Mouse (Mus musculus) CD4-positive helper T cell, adult 2 months (primary cell): ENCODE measurements around the gene Tmem8b.

Source experiments
- DNase-seq: peaks from one replicate; pipeline ENCODE4 v3.0.0-alpha.2; 2012; ENCODE audit warnings: low read depth, missing footprints, low spot score

Gene Tmem8b

DNA sequence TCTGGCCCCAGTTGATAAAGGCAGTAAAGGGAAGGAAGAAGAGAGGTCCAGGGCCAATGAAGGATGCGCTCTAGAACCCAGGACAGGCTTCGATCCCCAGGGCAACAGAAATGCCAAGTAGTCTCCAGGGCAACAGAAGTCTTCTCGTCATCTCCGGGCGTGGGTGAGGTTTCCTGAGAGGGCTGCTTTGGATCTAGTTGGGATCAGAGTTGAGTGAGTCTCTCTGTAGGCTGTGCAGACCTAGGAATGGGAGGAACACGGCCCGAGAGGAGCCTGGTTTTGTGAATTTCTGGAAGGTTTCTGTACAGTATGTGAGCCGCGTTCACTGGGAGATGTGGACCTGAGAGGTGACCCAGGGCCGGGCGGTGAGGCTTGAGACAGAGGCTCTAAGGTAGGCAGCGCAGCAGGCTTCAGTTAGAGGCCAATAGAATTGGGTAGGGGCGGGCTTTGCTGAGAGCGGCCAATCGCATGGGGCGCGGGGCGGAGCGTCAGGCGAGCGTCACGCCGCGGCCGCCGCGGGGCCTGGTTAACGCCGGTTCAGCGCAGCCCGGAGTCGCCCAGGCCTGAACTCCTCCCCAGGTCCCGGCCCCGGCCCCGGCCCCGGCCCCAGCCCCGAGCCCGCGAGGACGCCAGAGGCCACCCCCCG, at the start of gene Tmem8b, which contains the start of gene Fam221b:
Tmem8b (plus strand) TSS at position 190 of the 646 bp plus-strand sequence.
Fam221b (minus strand) TSS at position 364 of the 646 bp plus-strand sequence.
- DNase-seq, result peak; percentile 88

DNA sequence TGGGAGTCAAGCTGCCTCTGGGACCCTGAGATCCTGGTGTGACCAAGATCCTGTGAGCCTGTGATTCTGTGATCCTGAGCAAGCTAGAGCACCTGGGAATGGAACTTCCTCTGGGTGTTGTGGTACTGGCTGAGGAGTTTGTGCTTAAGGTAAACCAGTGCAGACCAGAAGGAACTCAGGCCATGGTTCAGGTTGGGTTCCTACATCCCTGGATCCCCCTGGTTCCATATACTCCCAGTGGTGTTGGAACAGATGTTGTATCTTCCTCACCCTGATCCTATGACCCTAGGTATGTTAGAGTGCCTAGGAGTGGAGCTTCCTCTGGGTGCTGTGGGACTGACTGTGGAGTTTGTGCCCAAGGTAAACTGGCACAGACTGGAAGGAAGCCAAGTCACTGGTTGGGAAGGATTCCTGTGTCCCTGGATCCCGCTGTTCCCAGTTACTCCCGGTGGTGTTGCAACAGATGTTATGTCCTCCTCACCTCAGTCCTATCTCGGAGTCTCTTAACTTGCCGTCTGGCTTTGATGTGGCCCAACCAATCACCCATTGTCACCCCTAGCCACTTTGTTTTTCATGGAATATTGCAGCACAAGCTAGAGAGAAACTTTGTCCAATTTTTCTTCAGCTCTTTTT, 48.5 kb upstream of the Tmem8b start:
- no peak for DNase-seq

DNA sequence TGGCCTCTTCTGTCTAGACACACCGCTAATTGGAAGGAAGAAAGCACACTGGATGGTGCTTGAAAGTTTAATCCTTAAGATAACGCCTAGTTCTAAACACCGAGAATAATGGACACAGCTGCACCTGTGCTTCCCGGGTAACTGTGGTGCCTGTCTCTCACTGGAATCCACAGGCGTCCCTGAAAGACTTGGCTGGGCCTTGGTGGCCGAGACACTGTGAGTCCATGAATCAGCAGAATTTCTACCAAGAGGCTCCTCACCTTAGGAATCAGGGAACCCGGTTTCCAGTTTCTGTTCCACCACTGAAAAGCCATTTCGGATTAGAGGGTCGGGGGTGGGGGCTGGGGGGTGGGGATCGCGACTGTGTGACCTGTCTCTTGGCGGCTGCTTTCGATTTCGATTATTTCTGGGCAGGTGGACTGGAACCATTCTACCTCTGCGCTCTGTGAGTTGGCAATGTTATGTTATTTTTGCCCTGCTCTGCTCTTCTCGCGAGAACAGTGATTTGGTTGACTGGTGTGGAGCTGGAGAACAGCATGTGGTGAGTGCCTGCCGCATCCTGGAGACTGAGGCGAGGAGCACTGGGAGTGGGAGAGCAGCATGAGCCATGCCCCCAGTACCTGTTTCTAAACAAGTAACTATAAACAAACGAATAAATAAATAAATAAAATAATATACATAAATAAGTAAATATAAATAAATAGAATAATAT, 39.5 kb upstream of the Tmem8b start:
- no peak for DNase-seq

DNA sequence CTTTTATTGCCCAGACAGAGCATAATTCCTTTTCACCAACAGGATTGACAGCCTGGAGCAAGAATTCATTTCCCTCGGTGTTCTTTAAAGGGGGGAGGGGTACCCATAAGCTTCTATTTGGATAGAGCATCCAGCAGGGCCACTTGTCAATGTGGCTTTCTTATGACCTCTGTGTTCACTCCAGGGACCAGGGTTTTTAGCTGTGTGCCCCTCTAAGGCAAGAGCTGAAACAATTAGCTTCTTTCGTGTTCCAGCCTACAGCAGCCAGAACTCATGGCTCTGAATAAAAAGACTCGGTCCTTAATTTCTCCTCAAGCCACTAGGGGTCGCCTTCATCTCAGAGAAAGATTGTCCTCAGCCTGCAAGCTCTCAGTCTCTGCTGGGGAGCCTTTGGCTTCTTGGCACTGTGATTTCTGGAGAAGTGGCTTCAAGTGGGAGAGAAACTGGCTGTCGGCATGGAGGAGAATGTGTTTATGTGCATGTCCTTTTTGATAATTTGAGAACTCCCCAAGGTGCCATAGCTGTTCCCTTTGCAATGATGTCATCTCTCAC, 38.7 kb upstream of the Tmem8b start:
- DNase-seq, result peak; percentile 71

DNA sequence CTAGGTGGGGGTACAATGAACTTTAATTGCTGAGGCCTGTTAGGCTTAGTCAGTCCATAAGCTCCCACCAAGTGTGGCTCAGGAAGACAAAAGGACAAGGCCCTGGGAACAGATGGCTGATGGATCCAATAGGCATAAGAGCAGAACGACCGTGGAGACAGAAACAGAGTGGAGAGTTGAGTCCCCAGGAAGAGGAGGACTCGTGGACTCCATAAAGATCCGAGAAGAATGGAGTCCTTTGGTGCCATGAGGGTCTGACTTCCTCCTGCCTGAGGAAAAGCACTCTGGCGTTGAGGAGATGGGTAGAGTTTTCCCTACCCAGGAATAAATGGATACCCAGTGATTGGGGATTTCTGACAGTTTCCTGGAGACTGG, 38.1 kb upstream of the Tmem8b start:
- DNase-seq, result no peak

DNA sequence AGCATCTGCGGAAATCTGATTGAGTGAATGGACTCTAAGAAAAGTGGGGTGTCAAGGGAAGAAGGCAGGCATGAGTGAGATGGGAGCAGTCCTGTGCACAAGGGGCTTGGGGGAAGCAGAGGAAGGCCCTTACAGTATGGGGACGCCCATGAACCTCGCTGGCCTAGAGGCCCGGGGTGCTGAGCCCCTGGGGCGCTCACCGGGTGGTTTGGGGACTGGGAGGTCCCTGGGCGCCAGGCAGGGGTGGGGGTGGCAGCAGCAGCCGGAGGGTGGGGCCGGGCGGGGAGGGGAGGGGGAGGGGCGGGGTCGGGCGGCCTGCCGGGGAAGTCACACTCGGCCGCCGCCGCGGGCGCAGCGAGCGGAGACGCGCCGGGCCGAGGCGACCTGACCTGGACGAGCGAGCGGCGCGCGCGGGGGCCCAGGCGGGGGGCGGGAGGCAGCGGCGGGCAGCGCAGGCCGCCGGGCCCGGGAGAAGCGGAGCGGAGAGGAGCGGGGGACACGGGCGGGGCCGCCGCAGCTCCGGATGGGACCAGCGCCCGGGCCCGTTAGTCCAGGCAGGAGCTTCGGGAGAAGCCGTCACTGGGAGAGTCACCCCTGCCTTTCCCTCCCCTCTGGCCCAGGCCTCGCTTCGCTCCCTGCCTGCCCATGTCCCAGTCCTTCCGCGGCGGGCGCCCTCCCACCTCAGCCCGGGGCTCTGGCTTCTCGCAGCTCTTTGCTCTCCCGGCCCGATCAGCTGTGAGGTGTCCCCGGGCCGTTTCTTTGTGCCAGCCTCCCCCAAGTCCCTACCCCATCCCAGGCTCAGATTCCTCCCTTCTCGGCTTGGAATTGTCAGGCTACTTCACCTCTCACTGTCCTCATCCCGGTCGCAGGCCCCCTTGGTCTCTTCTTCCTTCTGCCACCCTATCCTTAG, 37.5 kb upstream of the Tmem8b start, which contains the start of gene Npr2:
Npr2 (plus strand) TSS at position 890 of the 910 bp plus-strand sequence.
- no peak for DNase-seq

DNA sequence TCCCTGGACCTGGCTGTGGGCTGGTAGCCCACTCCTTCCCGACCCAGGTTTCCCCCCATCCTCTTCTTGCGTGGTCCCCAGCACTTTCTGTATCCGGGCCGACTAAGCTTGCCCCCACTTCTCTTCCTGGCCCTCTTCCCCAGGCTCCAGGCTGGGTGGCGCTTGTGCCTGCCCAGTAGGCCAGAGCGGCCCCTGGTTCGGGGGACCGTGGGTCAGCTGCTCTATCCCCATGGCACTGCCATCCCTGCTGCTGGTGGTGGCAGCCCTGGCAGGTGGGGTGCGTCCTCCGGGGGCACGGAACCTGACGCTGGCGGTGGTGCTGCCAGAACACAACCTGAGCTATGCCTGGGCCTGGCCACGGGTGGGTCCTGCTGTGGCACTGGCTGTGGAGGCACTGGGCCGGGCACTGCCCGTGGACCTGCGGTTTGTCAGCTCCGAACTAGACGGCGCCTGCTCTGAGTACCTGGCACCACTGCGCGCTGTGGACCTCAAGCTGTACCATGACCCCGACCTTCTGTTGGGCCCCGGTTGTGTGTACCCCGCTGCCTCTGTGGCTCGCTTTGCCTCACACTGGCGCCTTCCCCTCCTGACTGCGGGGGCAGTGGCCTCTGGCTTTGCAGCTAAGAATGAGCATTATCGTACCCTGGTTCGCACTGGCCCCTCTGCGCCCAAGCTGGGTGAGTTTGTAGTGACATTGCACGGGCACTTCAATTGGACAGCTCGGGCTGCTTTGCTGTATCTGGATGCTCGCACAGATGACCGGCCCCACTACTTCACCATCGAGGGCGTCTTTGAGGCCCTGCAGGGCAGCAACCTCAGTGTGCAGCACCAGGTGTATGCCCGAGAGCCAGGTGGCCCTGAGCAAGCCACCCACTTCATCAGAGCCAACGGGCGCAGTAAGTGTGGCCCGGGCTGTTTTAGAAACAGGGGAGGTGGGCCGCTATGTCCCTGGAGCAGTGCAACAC, 36.5 kb upstream of the Tmem8b start:
- no peak for DNase-seq

DNA sequence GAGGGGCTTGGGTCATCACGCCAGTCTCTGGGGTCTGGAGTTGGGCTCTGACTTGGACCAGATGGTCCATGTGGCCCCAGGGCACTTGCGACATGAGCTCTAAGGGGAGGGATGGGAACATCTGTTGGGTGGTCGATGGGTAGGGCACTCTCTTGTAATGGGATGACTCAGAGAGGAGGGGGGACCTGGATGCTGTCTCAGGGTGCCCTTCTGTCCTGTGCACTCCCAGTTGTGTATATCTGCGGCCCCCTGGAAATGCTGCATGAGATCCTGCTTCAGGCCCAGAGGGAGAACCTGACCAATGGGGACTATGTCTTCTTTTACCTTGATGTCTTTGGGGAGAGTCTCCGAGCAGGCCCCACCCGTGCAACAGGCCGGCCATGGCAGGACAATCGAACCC, 35.5 kb upstream of the Tmem8b start:
- DNase-seq, result no peak

DNA sequence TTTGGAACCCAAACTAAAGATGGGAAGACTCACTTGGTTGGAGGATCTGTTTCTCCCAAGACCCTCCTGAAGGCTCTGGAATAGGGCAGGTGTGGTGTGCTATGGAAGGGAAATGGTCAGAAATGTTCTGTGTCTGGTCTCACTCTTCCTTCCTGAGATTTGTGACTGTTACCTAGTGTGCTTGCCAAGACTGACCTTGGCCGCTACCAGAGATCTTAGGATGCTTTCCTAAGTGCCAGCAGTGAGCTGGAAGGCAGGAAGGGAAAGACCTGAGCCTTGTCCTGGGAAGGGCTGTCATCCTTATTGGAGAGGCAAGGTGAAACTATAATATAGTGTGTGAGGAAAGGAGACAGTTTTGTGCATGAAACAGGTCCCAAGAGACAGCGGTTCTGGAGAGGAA, 35.0 kb upstream of the Tmem8b start:
- DNase-seq, result no peak

DNA sequence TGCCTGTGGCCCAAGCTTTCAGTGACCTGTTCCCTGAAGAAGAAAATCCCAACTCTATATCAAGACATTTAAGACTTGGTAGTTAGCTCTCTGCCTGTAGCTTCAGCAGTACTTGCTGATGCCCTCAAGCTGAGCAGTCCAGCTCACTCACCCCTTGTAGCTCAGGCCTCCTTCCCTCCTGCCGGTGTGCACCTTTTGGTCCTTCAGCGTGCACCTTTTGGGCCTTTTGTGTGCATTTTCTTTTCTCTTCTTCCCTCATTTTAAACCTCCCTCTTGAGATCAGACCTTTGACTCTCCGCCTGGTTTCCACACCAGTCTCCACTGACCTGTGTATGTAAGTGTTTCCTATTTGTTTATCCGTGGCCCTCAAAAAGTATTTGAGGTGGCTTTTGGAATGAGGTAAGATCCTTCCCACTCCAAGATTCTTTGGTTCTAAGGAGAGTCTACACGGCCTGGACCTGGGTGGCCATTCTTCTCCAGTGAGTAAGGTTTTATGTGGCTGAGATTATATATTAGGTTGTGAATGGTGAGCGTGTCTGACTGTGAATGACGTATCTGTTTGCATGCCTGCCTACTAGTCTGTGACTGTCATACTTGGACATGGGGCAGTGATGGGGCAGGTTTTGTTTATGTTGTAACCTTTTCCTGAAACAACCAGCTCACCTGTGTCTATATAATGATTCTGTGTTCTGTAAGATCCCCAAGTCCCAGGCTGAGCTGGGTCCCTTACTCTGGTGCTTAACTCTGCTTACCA, 34.0 kb upstream of the Tmem8b start:
- DNase-seq, result no peak

DNA sequence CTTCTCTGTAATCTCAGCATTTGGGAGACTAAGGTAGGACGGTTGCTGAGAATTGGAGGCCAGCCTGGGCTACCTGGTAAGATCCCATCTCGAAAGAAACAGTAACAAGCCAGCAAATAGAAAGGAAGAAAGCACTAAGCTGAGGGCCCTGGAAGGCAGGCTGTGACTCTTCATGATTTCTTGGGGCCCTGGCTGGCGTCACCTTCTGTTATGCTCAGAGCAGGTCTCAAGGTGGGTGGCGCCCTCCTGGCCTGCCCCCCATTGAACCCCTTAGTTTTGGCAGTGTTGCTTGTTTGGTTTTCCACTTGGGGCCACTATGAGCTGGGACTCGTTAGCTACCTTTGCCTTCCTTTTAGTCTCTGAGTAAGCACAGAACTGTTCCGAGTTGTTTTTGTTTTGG, 32.0 kb upstream of the Tmem8b start:
- no peak for DNase-seq

DNA sequence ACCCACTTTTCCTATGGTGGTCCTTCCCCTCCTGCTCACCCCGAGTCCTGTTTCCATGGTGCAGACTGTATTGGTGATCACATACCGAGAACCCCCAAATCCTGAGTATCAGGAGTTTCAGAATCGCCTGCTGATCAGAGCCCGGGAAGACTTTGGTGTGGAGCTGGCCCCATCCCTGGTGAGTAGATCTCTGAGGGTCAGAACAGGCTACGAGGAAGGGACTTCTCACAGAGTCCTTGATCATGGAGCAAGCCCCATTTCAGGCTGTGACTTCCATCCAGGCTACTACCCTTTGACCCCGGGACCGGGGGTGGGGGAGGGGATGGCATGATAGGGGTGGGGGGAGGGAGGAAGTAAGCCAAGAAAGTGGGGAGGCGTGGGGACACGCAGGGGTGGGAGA, 28.7 kb upstream of the Tmem8b start:
- DNase-seq, result no peak

DNA sequence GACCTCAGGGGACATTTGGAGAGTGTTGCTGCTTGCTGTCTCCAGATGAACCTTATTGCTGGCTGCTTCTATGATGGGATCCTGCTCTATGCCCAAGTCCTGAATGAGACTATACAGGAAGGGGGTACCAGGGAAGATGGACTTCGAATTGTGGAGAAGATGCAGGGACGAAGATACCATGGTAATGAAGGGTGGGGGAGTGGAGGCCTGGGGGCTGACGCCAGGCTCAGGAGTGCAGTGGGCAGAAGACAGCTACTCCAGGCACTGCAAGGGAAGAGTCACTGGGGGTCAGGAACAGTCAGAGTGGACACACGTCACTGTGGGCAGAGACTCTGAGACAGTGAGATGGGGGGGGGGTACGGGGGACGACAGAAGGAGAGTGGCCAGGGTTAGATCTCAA, 28.3 kb upstream of the Tmem8b start:
- no peak for DNase-seq

DNA sequence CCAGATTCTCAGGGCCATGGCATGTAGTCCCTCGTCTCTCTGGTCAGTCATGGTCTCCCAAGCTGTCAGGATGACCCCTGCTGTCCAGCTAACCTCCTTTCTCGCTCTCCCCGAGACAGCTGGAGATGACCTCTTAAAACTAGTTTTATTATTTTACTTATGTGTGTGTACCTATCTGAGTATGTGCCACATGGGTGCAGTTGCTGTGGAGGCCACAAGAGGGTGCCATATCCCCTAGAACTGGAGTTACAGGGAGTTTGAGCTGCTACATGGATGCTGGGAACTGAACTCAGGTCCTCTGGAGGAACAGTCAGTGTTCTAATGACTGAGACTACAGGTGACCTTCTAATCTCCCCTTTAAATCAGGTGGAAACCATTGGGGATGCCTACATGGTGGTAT, 19.0 kb upstream of the Tmem8b start:
- DNase-seq, result no peak

DNA sequence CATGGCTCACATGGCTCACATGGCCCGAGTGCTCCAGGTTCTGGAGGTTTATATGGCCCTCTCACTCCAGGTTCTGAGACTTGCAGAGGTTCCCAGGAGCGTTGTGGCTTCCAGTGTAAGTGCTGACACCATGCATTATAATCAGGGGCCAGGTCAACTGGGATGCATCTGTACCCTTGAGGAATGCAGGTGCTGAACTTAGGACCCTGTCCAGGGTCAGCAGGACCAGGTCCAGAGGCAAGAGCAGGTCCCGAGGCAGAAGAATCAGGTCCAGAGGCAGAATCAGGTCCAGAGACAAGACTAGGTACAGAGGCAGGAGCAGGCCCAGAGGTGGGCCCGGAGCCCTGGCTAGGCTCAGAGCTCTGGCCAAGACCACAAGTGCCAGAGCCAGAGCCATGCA, 16.0 kb upstream of the Tmem8b start:
- DNase-seq, result no peak

DNA sequence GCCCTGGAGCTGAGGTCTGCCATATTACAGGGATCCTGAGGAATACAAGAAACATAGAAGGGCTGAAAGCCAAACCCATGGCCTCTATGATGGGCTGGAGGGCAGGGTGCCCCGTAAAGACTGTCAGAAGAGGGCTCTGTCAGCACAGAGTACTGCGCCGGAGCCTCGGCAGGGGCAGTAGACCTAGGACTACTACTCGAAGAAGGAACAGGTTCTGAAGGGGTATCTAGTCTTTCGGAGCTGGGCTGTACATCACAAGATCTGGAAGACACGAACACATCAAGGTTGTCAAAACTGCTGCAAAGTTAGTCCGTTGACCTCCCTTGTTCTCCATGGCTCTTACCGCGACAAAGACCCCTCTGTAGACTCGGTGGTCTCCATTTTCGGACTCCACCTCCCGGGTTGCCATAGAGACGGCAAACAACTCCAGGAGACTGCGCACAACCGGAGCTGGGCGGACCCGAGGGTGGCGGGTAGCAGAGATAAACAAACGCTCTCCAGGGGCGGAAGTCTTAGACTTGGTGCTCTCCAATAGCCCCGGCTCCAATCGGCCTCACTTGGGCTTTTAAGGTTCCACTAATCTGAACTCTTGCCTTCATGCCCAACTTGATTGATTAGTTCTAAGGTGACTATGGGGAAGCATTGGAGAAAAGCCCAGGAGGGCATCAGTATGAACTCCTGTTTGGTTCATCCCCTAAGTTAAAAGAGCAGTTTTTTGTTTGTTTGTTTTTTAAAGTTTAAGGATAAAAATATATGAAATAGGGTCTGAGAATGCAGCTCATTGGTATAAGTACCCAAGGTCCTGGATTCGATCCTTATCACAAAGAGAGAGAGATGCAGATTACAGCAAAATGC, 15.4 kb upstream of the Tmem8b start, which contains the start of gene Spag8:
Spag8 (minus strand) TSS at position 434 of the 855 bp plus-strand sequence.
- no peak for DNase-seq

DNA sequence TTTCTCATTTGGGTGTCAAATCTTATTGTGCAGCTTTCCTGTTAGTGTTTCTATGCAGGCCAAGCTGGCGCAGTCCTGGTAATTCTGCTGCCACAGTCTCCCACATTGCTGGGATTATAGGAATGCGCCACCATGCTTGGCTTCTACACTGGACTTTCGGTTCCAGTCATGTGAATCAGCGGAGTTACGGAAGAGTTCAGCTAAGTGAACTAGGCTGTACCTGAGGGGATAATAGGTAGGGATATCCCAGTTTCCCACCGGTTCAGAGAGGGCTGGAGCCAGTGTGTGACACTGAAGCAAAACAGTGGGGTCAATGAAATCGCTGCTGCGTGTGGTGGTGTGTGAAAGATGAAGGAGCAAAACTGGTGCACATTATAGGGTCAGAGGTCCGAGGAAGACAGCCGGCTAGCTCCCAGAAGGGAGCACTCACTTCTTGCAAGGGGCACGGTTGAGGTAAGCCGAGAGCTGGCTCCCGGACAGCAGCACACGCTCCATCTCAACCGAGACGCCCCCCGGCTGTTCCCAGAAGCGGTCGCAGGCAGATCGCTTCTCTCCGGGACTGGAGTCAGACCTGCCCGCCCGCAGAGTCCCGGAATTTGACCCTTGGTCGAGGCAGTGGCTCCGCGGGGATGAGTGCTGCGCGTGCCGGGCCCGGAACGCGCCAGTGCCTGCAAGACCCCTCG, 13.0 kb upstream of the Tmem8b start:
- DNase-seq, result no peak
